Mouse (Mus musculus): ENCODE results near the gene Stxbp3. TPM values are rescaled to one million over a fixed set of nuclear protein-coding genes. Genes with fewer than 3 reads are reported as not detected.

The Stxbp3 gene
- polyA plus RNA-seq, 1 experiment from 2014 or later: 49.6 TPM

DNA sequence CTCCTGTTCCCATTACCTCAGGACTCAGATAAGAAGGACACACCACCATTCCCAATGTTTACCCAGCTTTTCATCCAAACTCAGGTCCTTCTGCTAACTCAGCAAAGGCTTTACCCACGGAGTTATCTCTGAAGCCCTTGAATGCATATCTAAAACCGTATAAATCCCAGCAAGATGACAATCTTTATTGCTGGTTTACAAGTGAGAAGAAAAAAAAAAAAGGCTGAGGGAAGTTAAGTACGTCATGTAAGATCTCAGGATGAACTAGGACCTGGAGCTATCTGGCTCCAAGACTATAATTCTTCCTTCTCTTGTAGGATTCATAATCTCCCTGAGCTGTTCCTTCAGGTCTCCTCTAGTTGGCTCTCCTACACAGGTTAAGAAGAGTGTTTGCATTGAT, 11.2 kb upstream of the Stxbp3 start:
- peak; percentile 70 for ATAC-seq
- Histone ChIP-seq H3K9me3 (ENCODE audit: control insufficient read depth, low read length) (no peaks in the 10 kb centered on the region), H3K4me1 (ENCODE audit: control insufficient read depth, insufficient read depth, low read length) (peaks cover 29% of the 10 kb centered on the region), H3K9ac (ENCODE audit: low read depth, low read length) (no peak overlapping the region), H3K4me2 (ENCODE audit: low read depth, low read length) (no peak overlapping the region), H3K27ac (ENCODE audit: low read length) (no peak overlapping the region), H3K4me3 (ENCODE audit: low read length) (no peak overlapping the region), H3K36me3 (ENCODE audit: control insufficient read depth, insufficient read depth, low read length) (no peaks in the 10 kb centered on the region), H3K27me3 (replicated peaks; ENCODE audit: control insufficient read depth, insufficient read depth, low read length) (no peaks in the 10 kb centered on the region)
- 44% methylated on average over 3 of the region's 3 CpGs for WGBS

DNA sequence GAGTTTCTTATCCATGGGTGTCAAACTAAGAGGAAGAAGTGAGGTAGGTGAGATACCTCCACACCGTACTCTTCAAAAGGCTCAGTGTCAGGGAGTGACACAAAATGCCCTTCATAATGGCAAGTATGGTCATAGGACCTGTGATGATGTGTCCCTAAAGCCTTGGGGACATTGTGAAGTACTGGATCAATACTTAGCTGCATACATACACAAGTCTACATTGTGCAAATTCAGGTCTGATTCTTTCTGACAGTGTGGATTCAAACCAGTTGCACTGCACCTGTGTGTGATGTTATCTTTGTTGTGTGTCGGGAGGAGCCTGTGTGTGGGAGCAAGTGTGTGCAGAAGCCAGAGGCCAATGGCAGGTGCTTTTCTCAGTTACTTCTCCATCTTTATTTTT, 10.7 kb upstream of the Stxbp3 start:
- Histone ChIP-seq H3K9me3 (ENCODE audit: control insufficient read depth, low read length) (no peaks in the 10 kb centered on the region), H3K4me3 (ENCODE audit: low read length) (no peak overlapping the region), H3K27me3 (replicated peaks; ENCODE audit: control insufficient read depth, insufficient read depth, low read length) (no peaks in the 10 kb centered on the region), H3K36me3 (ENCODE audit: control insufficient read depth, insufficient read depth, low read length) (no peaks in the 10 kb centered on the region), H3K9ac (ENCODE audit: low read depth, low read length) (no peak overlapping the region), H3K27ac (ENCODE audit: low read length) (peak overlapping the region; percentile 4; the same call in 1 of the 2 replicates), H3K4me2 (ENCODE audit: low read depth, low read length) (no peak overlapping the region), H3K4me1 (ENCODE audit: control insufficient read depth, insufficient read depth, low read length) (peaks cover 27% of the 10 kb centered on the region)
- WGBS: 76% methylated on average over 2 of the region's 2 CpGs
- ATAC-seq: peak; percentile 41

DNA sequence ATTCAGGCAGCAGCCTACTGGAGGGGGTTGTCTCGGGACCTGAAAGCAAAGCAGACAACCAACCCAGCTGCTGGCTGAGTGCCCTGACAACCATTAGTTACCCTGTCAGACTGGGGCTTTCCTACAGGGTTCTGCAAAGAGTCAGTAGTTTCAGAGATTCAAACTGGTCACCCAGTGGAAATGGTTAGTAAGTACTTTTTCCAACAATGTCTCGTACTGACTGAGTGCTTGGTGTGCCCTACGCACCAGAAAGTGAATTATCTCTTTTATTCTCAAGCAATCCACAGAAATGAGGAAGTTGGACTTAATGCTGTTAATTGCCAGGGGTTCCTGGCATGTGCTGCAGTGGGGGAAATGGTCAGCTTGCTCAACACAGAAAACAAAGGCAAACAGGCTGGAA, 10.2 kb upstream of the Stxbp3 start:
- Histone ChIP-seq H3K4me3 (ENCODE audit: low read length) (no peak overlapping the region), H3K36me3 (ENCODE audit: control insufficient read depth, insufficient read depth, low read length) (no peaks in the 10 kb centered on the region), H3K27ac (ENCODE audit: low read length) (peak overlapping the region; percentile 14; the same call in 1 of the 2 replicates), H3K27me3 (replicated peaks; ENCODE audit: control insufficient read depth, insufficient read depth, low read length) (no peaks in the 10 kb centered on the region), H3K9ac (ENCODE audit: low read depth, low read length) (no peak overlapping the region), H3K4me2 (ENCODE audit: low read depth, low read length) (no peak overlapping the region), H3K9me3 (ENCODE audit: control insufficient read depth, low read length) (no peaks in the 10 kb centered on the region), H3K4me1 (ENCODE audit: control insufficient read depth, insufficient read depth, low read length) (peaks cover 22% of the 10 kb centered on the region)
- 25% methylated on average over 3 of the region's 3 CpGs for WGBS
- 0 out of 2 replicates have a peak, but pooled peaks have one; percentile 12 for ATAC-seq

GRCm38 (mm10) chr3:108846616-108847015, 6.3 kb upstream of the Stxbp3 start:
- no peak for ATAC-seq
- H3K27ac ChIP-seq (ENCODE audit: low read length): no peak overlapping the region
- WGBS: 57% methylated on average over 3 of the region's 3 CpGs

DNA sequence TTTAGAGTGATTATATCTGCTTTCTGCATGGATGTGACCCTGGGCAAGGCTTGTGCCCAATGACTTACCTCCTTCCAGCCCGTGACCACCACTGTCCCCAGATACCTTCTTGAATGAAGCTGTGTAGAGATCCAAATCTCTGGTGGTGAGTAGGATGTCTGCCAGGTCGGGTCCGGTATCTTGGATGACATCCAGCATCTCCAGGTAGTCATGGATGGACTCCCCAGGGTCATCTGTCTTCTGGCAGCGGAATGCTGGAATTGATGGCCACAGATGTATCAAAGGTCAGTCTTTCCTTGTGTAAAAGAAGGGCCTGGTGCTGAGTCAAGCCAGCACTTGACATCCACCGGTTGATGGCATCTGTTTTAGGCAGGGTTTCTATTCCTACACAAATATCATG, 4.2 kb upstream of the Stxbp3 start:
- H3K9me3 ChIP-seq (ENCODE audit: control insufficient read depth, low read length): no peaks in the 10 kb centered on the region
- no peak overlapping the region for H3K27ac ChIP-seq (ENCODE audit: low read length)
- H3K36me3 ChIP-seq (ENCODE audit: control insufficient read depth, insufficient read depth, low read length): no peaks in the 10 kb centered on the region
- WGBS: 74% methylated on average over 5 of the region's 5 CpGs
- H3K27me3 ChIP-seq (replicated peaks; ENCODE audit: control insufficient read depth, insufficient read depth, low read length): no peaks in the 10 kb centered on the region
- H3K4me2 ChIP-seq (ENCODE audit: low read depth, low read length): no peak overlapping the region
- H3K4me1 ChIP-seq (ENCODE audit: control insufficient read depth, insufficient read depth, low read length): no peaks in the 10 kb centered on the region
- no peak overlapping the region for H3K9ac ChIP-seq (ENCODE audit: low read depth, low read length)
- no peak for ATAC-seq
- no peak overlapping the region for H3K4me3 ChIP-seq (ENCODE audit: low read length)

More at GRCm38 (mm10) chr3:108846616-108847015, 6.3 kb upstream of the Stxbp3 start:
- Histone ChIP-seq H3K9me3 (ENCODE audit: control insufficient read depth, low read length) (no peaks in the 10 kb centered on the region), H3K4me2 (ENCODE audit: low read depth, low read length) (no peak overlapping the region), H3K9ac (ENCODE audit: low read depth, low read length) (no peak overlapping the region), H3K4me3 (ENCODE audit: low read length) (no peak overlapping the region), H3K27me3 (replicated peaks; ENCODE audit: control insufficient read depth, insufficient read depth, low read length) (no peaks in the 10 kb centered on the region), H3K36me3 (ENCODE audit: control insufficient read depth, insufficient read depth, low read length) (no peaks in the 10 kb centered on the region), H3K4me1 (ENCODE audit: control insufficient read depth, insufficient read depth, low read length) (peaks cover 14% of the 10 kb centered on the region)

DNA sequence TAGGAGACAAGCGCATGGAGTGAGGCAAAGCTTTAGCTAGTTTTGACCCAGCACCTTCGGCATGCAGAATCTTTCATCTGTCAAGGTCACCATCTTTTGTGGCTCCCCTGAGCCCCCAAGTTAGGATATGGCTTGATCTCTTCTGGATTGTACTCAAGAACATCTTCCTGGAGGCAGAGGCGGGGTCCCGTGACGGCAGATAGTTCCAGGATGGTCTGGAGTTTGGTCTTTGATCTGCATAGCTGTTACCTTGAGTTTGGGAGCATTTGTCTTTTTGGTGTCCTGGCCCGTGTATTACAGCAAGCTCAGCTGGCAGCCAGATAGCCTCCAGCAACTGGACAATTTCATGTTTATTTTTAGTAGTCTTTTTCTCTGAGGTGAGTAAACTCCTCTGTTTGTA, 3.7 kb upstream of the Stxbp3 start:
- no peaks in the 10 kb centered on the region for H3K36me3 ChIP-seq (ENCODE audit: control insufficient read depth, insufficient read depth, low read length)
- H3K4me1 ChIP-seq (ENCODE audit: control insufficient read depth, insufficient read depth, low read length): no peaks in the 10 kb centered on the region; the same call in 1 of the 2 replicates
- no peak overlapping the region for H3K4me2 ChIP-seq (ENCODE audit: low read depth, low read length)
- no peak overlapping the region for H3K4me3 ChIP-seq (ENCODE audit: low read length)
- H3K9me3 ChIP-seq (ENCODE audit: control insufficient read depth, low read length): no peaks in the 10 kb centered on the region
- WGBS: 80% methylated on average over 6 of the region's 6 CpGs
- H3K27ac ChIP-seq (ENCODE audit: low read length): no peak overlapping the region
- H3K9ac ChIP-seq (ENCODE audit: low read depth, low read length): no peak overlapping the region
- ATAC-seq: no peak
- H3K27me3 ChIP-seq (replicated peaks; ENCODE audit: control insufficient read depth, insufficient read depth, low read length): no peaks in the 10 kb centered on the region

DNA sequence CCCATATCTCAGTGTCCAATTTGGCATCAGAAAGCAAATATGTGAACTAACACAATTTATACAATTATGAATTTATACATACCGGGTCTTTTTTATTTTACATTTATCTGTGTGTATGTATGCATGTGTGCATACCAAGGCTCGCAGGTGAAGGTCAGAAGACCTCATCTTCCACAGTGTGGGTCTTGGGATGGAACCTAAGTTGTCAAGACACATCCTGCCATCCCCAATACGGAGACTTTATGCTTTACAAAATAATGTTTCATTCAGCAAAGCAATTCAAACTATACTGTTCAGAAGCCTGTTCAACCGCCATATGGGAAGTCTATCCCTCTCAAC, 359 bp upstream of the Stxbp3 start:
- H3K9ac ChIP-seq (ENCODE audit: low read depth, low read length): no peak overlapping the region
- no peaks in the 10 kb centered on the region for H3K27me3 ChIP-seq (replicated peaks; ENCODE audit: control insufficient read depth, insufficient read depth, low read length)
- H3K9me3 ChIP-seq (ENCODE audit: control insufficient read depth, low read length): no peaks in the 10 kb centered on the region
- no peaks in the 10 kb centered on the region for H3K36me3 ChIP-seq (ENCODE audit: control insufficient read depth, insufficient read depth, low read length)
- no peak overlapping the region for H3K4me2 ChIP-seq (ENCODE audit: low read depth, low read length)
- WGBS: 60% methylated on average over 4 of the region's 4 CpGs
- peak; percentile 26; the same call in 1 of the 2 replicates for ATAC-seq
- H3K4me3 ChIP-seq (ENCODE audit: low read length): no peak overlapping the region
- H3K27ac ChIP-seq (ENCODE audit: low read length): no peak overlapping the region
- H3K4me1 ChIP-seq (ENCODE audit: control insufficient read depth, insufficient read depth, low read length): peaks cover 6% of the 10 kb centered on the region

DNA sequence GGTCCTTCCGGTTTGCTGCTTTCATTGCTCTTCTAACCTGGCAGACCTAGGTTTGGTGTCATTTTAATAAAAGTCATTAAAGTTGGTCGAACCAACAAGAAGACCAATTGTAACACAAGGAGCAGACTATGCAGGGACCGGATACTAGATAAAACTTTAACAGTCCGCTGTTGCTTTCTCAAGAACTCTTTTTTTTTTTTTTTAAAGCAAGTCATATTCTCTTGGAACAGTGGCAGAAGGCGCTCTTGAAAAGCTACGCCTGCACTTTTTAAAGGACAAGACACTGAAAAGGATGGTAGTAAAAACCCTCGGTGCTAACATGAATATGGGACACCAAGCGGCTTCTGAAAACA, 703 bp downstream of the Stxbp3 start:
- Histone ChIP-seq H3K4me2 (ENCODE audit: low read depth, low read length) (peak overlapping the region; percentile 65), H3K9ac (ENCODE audit: low read depth, low read length) (peak overlapping the region; percentile 81), H3K27ac (ENCODE audit: low read length) (peak overlapping the region; percentile 88), H3K4me1 (ENCODE audit: control insufficient read depth, insufficient read depth, low read length) (peaks cover 6% of the 10 kb centered on the region), H3K9me3 (ENCODE audit: control insufficient read depth, low read length) (no peaks in the 10 kb centered on the region), H3K36me3 (ENCODE audit: control insufficient read depth, insufficient read depth, low read length) (no peaks in the 10 kb centered on the region), H3K27me3 (replicated peaks; ENCODE audit: control insufficient read depth, insufficient read depth, low read length) (no peaks in the 10 kb centered on the region), H3K4me3 (ENCODE audit: low read length) (peak overlapping the region; percentile 81)
- no peak for ATAC-seq
- WGBS: 3% methylated on average over 8 of the region's 8 CpGs

DNA sequence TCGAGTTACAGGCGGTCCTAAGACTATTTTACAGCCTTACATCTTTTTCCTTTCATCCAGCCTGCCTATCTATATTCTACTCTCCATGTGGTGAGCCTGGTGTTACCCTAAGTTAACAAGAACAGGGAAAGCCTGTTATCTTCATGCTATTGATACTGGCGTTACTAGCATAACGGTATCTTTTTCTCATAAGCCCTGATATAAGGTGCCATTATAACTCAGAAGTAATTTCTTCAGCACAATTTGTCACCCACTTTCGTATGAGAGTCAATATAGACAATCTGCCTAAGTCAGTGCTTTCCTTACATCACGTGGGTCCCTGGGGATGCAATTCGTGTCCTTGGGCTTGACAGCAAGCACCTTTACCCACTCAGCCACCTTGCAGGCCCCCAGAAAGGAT, 1.3 kb downstream of the Stxbp3 start:
- 76% methylated on average over 7 of the region's 7 CpGs for WGBS
- no peaks in the 10 kb centered on the region for H3K27me3 ChIP-seq (replicated peaks; ENCODE audit: control insufficient read depth, insufficient read depth, low read length)
- H3K36me3 ChIP-seq (ENCODE audit: control insufficient read depth, insufficient read depth, low read length): no peaks in the 10 kb centered on the region
- no peak for ATAC-seq
- no peak overlapping the region for H3K27ac ChIP-seq (ENCODE audit: low read length)
- H3K4me2 ChIP-seq (ENCODE audit: low read depth, low read length): peak overlapping the region; percentile 65
- peak overlapping the region; percentile 23 for H3K4me3 ChIP-seq (ENCODE audit: low read length)
- peaks cover 6% of the 10 kb centered on the region for H3K4me1 ChIP-seq (ENCODE audit: control insufficient read depth, insufficient read depth, low read length)
- H3K9me3 ChIP-seq (ENCODE audit: control insufficient read depth, low read length): no peaks in the 10 kb centered on the region
- no peak overlapping the region for H3K9ac ChIP-seq (ENCODE audit: low read depth, low read length)

DNA sequence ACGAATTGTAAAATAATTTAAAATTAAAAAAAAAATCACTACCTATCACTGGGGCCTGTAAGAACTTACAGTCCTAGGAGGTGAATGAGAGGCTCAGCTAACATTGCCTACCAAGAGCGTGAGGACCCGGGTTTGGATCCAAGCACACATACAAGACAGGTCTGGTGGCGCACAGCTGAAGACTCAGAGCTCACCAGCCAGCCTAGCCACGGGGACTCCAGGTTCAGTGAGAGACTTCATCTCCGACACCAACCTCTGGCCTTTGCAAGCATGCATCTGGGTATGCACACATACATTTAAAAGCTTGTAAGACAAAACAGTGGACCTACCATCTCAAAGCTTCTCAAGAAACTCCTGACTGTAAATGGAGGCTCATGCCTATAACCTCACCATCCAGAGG, 3.4 kb downstream of the Stxbp3 start:
- no peak overlapping the region for H3K9ac ChIP-seq (ENCODE audit: low read depth, low read length)
- no peaks in the 10 kb centered on the region for H3K36me3 ChIP-seq (ENCODE audit: control insufficient read depth, insufficient read depth, low read length)
- no peaks in the 10 kb centered on the region for H3K27me3 ChIP-seq (replicated peaks; ENCODE audit: control insufficient read depth, insufficient read depth, low read length)
- no peak overlapping the region for H3K27ac ChIP-seq (ENCODE audit: low read length)
- H3K9me3 ChIP-seq (ENCODE audit: control insufficient read depth, low read length): no peaks in the 10 kb centered on the region
- H3K4me2 ChIP-seq (ENCODE audit: low read depth, low read length): no peak overlapping the region
- no peak for ATAC-seq
- H3K4me3 ChIP-seq (ENCODE audit: low read length): no peak overlapping the region
- H3K4me1 ChIP-seq (ENCODE audit: control insufficient read depth, insufficient read depth, low read length): peaks cover 6% of the 10 kb centered on the region
- WGBS: 93% methylated on average over 6 of the region's 6 CpGs
